Mouse (Mus musculus) layer of hippocampus, adult 6 months (tissue): ENCODE data around the gene Gli1. TPM values are rescaled to one million over a fixed set of nuclear protein-coding genes. Genes with fewer than 3 reads are reported as not detected.

Experiments
- long read RNA-seq, 2 experiments: library from polyadenylated mRNA; unstranded; transcript quantifications; one replicate each; pipeline ENCODE4 v2.0.0; 2019 to 2020
- polyA plus RNA-seq: library from polyadenylated mRNA; unstranded; fragments of <200 nt; fragmentation: Nextera tagmentation; gene quantifications from 2 replicates; pipeline ENCODE4 v1.2.3, GENCODE M21; 2021

The Gli1 gene
- 0.05 TPM in 1 of 2 replicates, not detected in the other for polyA plus RNA-seq
- long read RNA-seq, experiment 1 = 0 reads
- long read RNA-seq, experiment 2, full-length matches to known transcripts = 1 of 2 reads
- long read RNA-seq, experiment 2, partial matches to known transcripts = 1 of 2 reads
- long read RNA-seq, experiment 2, other reads (novel, unspliced or antisense) = 0 of 2 reads

GRCm38 (mm10) chr10:127341891-127342639, at the start of gene Gli1:
Gene Gli1, minus strand, starts transcription at chr10:127341974.

GRCm38 (mm10) chr10:127380251-127380691, 38.5 kb upstream of the Gli1 start, which contains the start of gene R3hdm2:
Gene R3hdm2, plus strand, starts transcription at chr10:127380327.

GRCm38 (mm10) chr10:127369834-127370820, 28.4 kb upstream of the Gli1 start, which contains the start of gene Inhbc:
Gene Inhbc, minus strand, starts transcription at chr10:127370431.

DNA sequence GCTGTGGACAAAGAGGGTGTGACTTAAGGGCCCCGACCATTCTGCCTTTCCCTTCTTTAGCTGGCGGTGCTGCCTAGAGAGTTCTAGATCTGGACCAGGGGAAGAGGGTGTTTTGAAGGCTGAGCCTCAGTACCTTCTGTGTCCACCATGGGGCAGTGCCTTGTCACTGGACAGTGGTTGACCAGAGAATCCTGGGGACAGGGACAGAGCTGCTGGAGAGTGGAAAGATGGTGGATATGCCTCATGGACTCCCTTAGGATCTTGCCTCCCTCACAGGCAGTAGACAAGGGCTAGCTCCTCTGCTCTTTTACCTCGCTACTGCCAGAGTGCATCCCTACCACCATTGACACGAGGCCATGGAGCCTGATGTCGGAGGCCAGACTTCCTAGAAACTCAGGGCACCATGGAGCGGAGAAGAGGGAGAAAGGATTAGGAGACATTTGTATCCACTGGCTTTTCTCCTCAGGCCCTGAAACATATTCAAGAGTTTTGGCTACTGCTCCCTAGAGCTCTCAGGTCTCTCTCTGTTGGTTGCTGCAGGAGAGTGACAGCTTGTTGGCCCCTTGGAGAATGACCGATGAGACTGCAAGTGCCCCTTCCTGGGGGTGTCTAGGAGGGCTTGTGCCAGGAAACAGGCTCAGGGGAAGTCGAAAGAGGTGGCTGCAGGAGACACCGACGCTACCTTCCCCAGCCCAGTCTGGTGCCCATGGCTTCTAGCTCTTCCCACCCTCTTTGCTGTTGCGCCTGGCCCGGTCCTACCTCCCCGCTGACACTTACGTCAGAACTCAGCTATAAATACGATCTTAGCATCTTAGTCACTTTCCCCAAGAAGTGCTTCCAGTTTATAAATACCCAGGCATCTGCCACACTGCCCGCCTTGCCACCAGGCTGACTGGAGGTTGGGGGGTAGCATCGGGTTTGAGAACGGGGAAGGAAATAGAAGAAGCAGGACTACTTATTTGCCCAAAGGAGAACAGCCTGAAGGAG, 12.4 kb upstream of the Gli1 start, which contains the start of gene Inhbe:
Gene Inhbe, minus strand, starts transcription at position 503 of the 987 bp plus-strand sequence.

GRCm38 (mm10) chr10:127321621-127322020, 20.2 kb downstream of the Gli1 start, which contains the start of gene Arhgap9:
Gene Arhgap9, plus strand, starts transcription at chr10:127321964.

DNA sequence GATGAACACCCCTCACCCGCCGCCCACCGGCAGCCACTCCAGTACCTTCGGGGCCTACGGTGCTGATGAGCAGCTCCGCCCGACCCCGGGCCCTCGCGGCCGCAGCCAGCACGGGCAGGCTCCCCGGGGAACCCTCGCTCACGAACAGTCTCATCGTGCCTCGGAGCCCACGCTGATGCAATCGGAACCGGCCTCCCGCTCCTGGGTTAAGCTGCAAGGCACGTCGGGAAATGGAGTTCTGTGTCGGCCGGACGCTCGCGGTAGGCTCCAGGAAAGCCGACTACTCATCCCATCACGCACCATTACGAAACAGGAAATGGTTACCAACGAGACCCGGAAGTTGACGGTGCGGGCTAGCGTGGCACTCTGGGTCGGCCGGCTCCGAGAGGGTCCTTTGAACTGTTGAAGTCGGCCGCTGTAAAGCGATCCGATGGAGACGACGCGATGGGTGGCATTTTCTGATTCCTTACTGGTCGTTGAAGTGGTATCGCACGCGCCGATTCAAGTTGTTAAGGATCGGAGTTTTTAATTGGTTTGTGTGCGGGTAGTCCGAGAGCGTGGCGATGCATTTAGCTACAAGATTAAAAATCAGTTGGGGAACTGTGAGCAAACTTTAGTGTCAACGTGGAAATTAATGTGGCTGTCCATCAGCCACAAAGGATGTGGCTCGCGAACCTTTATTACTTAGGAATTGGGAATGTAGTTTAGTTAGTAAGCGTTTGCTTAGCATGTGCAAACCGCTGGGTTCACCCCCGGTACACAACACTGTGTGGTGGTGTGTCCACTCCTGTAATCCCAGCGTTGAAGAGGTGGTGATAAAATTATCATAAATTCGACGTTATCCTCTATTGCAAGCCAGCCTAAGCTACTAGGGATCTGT, 30.1 kb downstream of the Gli1 start, which contains the start of gene Mars:
Gene Mars, minus strand, starts transcription at position 311 of the 880 bp plus-strand sequence.

DNA sequence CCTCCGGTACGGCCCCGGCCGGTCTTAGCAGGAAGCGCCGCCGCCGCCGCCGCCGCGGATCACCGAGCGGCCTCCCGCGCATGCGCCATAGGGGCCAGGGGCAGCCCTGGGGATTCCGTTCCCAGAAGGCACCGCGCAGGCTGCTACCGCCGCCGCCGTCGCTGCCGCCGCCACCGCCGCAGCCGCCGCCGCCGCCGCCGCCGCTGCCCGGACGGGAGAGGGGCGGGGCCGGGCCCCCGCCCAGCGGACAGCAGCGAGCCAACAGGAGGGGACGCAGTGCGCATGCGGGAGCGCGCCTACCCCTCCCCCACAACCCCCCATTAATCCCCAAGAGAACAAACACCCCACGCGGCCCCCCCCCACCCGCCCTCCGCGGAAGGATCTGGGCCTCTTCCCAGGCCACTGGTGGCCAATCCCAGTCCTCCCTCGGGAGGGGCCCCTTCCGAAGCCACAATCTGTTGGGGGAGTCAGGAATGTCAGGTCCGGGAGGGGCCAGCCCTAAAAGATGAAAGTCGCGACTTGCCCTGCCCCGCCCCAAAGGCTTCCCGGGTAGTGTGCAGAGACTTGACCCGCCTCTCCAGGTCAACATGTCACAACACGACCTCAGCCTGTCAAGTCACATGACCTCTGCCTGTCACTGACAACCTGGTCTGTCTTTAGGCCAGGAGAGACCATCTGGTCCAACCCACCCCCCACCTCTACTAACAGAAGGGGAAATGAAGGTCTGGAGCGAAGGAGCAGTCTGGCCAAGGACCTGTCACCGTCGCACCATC, 52.8 kb downstream of the Gli1 start, which contains the start of gene Mbd6:
Gene Mbd6, minus strand, starts transcription at position 219 of the 773 bp plus-strand sequence.

Other genes starting within 250 kb of the Gli1 start
- 24.9 and 33.0 TPM in 2 replicates for gene Os9, start 220.8 kb downstream of the Gli1 start, polyA plus RNA-seq
- 86.3 and 104 TPM in 2 replicates for gene B4galnt1, start 176.7 kb downstream of the Gli1 start, polyA plus RNA-seq
- gene Slc26a10, start 161.3 kb downstream of the Gli1 start, polyA plus RNA-seq = 2.6 and 2.7 TPM in 2 replicates
- 33.4 and 33.7 TPM in 2 replicates for gene Arhgef25, start 151.9 kb downstream of the Gli1 start, polyA plus RNA-seq
- gene Dtx3, start 146.2 kb downstream of the Gli1 start, polyA plus RNA-seq = 6.5 and 8.7 TPM in 2 replicates
- 76.9 and 80.5 TPM in 2 replicates for gene Pip4k2c, start 130.4 kb downstream of the Gli1 start, polyA plus RNA-seq
- 133 and 152 TPM in 2 replicates for gene Kif5a, start 78.6 kb downstream of the Gli1 start, polyA plus RNA-seq
- gene Dctn2, start 75.6 kb downstream of the Gli1 start, polyA plus RNA-seq = 237 and 276 TPM in 2 replicates
- 3.0 and 3.7 TPM in 2 replicates for gene Mbd6, start 53.0 kb downstream of the Gli1 start, polyA plus RNA-seq
- 49.6 and 52.6 TPM in 2 replicates for gene Mars, start 30.2 kb downstream of the Gli1 start, polyA plus RNA-seq
- gene Arhgap9, start 20.0 kb downstream of the Gli1 start, polyA plus RNA-seq = 0.45 and 0.73 TPM in 2 replicates
- not detected in 2 replicates for gene Inhbe, start 12.4 kb upstream of the Gli1 start, polyA plus RNA-seq
- gene Inhbc, start 28.5 kb upstream of the Gli1 start, polyA plus RNA-seq = not detected in 2 replicates
- 41.5 and 45.4 TPM in 2 replicates for gene R3hdm2, start 38.4 kb upstream of the Gli1 start, polyA plus RNA-seq
- not detected in 2 replicates for gene Stac3, start 159.7 kb upstream of the Gli1 start, polyA plus RNA-seq
- 3.8 and 6.6 TPM in 2 replicates for gene Ndufa4l2, start 173.0 kb upstream of the Gli1 start, polyA plus RNA-seq
- gene Shmt2, start 180.5 kb upstream of the Gli1 start, polyA plus RNA-seq = 15.5 and 17.2 TPM in 2 replicates
- 0.56 and 0.95 TPM in 2 replicates for gene Nxph4, start 192.6 kb upstream of the Gli1 start, polyA plus RNA-seq